Mouse (Mus musculus) testis, adult 2 months (tissue): Measurements from ENCODE around the gene Celsr2. TPM values are rescaled to one million over a fixed set of nuclear protein-coding genes. Genes with fewer than 3 reads are reported as not detected.

Experiments
- H3K27ac ChIP-seq: fragments of 200-500 bp; 2 replicates; pipeline ENCODE4 v1.5.1; 2012; ENCODE audit warnings: low read depth, low read length; ENCODE audit not compliant: control insufficient read depth, insufficient read depth
- H3K27me3 ChIP-seq: fragments of 200-500 bp; 2 replicates; pipeline ENCODE4 v1.6.1; 2012; ENCODE audit warnings: mild to moderate bottlenecking, low read length, moderate library complexity; ENCODE audit not compliant: control insufficient read depth, insufficient read depth
- H3K36me3 ChIP-seq: fragments of 200-500 bp; 2 replicates; pipeline ENCODE4 v1.6.1; 2012; ENCODE audit warnings: mild to moderate bottlenecking, low read length; ENCODE audit not compliant: control insufficient read depth, insufficient read depth
- H3K4me1 ChIP-seq: fragments of 200-500 bp; 2 replicates; pipeline ENCODE4 v1.6.1; 2012; ENCODE audit warnings: low read length; ENCODE audit not compliant: control insufficient read depth, insufficient read depth
- H3K4me3 ChIP-seq: fragments of 200-500 bp; 2 replicates; pipeline ENCODE4 v1.5.1; 2012; ENCODE audit warnings: low read depth, mild to moderate bottlenecking, low read length, moderate library complexity, mixed read lengths; ENCODE audit not compliant: control insufficient read depth
- CTCF ChIP-seq: fragments of 200-500 bp; IDR thresholded peaks from 2 replicates; pipeline ENCODE4 v1.5.1; 2012; ENCODE audit warnings: low read depth, mild to moderate bottlenecking, inconsistent platforms, low read length, moderate library complexity; ENCODE audit not compliant: control insufficient read depth, insufficient read depth, insufficient replicate concordance
- POLR2A ChIP-seq: fragments of 200-500 bp; IDR thresholded peaks from 2 replicates; pipeline ENCODE4 v1.6.1; 2012; ENCODE audit warnings: low read depth, mild to moderate bottlenecking, inconsistent platforms, low read length, moderate library complexity; ENCODE audit not compliant: control insufficient read depth
- polyA plus RNA-seq: library from polyadenylated mRNA; depleted of rRNA; stranded (reverse); fragments of >200 nt; gene quantifications from 2 replicates; pipeline ENCODE4 v1.2.3, GENCODE M21; 2012

Celsr2 gene
- polyA plus RNA-seq, 1 experiment = 17.7 TPM

- peak overlapping the region; percentile 93 for H3K4me3 ChIP-seq
- H3K36me3 ChIP-seq = no peaks in the 10 kb centered on the region
- TF ChIP-seq CTCF (no peak), POLR2A (no peak)
- no peaks in the 10 kb centered on the region for H3K27me3 ChIP-seq
- H3K4me1 ChIP-seq = peaks cover 8% of the 10 kb centered on the region
- H3K27ac ChIP-seq = peak overlapping the region; percentile 34; the same call in 1 of the 2 replicates
Measured at GRCm38 (mm10) chr3:108444029-108444428, 28.7 kb upstream of the Celsr2 start.

- Histone ChIP-seq H3K27me3 (no peaks in the 10 kb centered on the region), H3K36me3 (peaks cover 2% of the 10 kb centered on the region), H3K27ac (no peak overlapping the region), H3K4me1 (no peaks in the 10 kb centered on the region), H3K4me3 (no peak overlapping the region)
- TF ChIP-seq CTCF (no peak), POLR2A (no peak)
Measured at GRCm38 (mm10) chr3:108436380-108436714, 21.0 kb upstream of the Celsr2 start.

DNA sequence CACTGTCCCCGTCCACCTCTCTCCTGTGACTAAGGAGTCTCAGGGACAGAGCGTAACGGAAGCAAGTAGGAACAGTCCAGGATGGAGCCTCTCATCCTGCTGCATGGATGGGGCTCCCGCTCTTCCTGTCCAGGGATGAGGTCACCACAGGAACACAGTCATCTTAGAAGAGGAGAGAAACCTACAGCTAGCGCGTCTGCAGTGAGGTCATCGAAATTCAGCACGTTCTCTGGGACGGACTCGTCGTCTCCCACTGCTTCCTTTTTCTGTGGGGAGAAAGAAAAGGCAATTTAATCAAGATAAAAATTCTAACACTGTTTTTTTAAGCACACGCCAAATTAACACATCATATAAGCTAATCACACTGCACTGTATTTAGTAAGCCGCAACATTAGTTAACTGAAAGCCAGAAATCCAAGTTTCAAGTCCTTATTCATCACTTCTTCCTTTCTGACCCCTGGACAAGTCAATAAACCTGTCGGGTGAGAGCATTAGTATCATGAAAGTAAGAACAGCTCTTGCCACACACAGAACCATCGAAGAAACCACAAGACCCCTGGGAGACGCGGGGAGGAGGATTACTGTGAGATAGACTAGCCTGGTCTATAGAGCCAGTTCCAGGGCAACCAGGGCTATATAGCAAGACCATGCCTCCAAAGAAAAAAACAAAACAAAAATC is 20.5 kb upstream of the Celsr2 start:
- Histone ChIP-seq H3K36me3 (peaks cover 2% of the 10 kb centered on the region), H3K4me1 (no peaks in the 10 kb centered on the region)

DNA sequence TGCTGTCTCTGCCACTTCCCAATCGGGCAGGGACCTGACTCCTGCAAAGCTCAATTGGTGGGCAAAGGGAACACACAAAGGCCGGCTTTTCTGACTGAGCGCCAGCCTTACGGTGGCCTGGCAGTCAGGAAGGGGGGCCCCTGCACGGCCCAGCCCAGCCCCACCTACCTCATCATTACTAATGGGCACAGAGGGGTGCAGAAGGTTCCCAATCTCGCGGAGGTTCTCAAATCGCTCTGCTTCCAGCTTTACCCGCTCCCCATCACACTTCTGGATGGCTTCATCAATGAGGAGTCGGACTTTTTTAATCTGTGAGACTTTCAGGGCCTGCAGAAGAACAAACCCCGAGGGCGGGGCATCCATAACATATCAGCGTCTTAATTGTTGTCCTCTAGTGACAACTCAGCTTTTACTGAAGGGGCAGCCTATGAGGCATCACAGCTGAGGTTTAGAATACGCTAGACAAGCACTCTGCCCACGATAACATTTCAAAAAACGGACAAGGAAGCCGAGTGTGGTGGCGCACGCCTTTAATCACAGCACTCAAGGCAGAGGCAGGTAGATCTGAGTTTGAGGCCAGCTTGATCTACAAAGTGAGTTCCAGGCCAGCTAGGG is 18.6 kb upstream of the Celsr2 start:
- Histone ChIP-seq H3K27ac (no peak overlapping the region), H3K4me1 (no peaks in the 10 kb centered on the region)
- TF ChIP-seq POLR2A = no peak
- TF ChIP-seq CTCF = no peak

More for the DNA sequence above, 20.5 kb upstream of the Celsr2 start:
- Histone ChIP-seq H3K27ac (no peak overlapping the region), H3K27me3 (no peaks in the 10 kb centered on the region), H3K4me3 (no peak overlapping the region)
- TF ChIP-seq CTCF = no peak
- TF ChIP-seq POLR2A = no peak

GRCm38 (mm10) chr3:108433188-108433880 is 18.0 kb upstream of the Celsr2 start:
- H3K36me3 ChIP-seq = peaks cover 2% of the 10 kb centered on the region
- H3K27me3 ChIP-seq = no peaks in the 10 kb centered on the region
- H3K27ac ChIP-seq = no peak overlapping the region
- H3K4me1 ChIP-seq = no peaks in the 10 kb centered on the region
- no peak for TF ChIP-seq CTCF
- no peak for TF ChIP-seq POLR2A
- H3K4me3 ChIP-seq = no peak overlapping the region

More for the DNA sequence above, 18.6 kb upstream of the Celsr2 start:
- Histone ChIP-seq H3K4me3 (no peak overlapping the region), H3K27me3 (no peaks in the 10 kb centered on the region), H3K36me3 (peaks cover 2% of the 10 kb centered on the region)

- Histone ChIP-seq H3K4me1 (no peaks in the 10 kb centered on the region), H3K27ac (no peak overlapping the region), H3K27me3 (no peaks in the 10 kb centered on the region), H3K4me3 (no peak overlapping the region), H3K36me3 (peaks cover 2% of the 10 kb centered on the region)
- TF ChIP-seq POLR2A (no peak), CTCF (no peak)
Measured at GRCm38 (mm10) chr3:108432542-108433187, 17.3 kb upstream of the Celsr2 start.

DNA sequence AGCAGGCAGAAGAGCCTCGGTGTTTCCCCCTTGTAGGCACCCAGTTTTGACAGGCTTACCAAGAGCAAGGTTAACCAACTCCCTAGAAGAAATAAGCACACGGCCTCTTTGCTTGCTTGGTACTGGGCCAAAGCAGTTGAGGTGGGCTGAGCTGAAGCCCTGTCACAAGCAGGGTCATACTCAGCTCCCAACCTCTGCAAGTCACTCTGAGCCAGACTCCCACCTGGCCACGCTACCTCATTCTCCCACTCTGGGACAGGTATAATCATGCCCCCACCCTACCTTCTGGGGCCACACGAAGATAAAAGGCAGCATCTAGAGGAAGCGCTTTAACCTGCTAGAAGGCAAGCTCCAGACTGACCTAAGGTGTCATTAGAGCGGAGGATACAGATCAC is 10.3 kb upstream of the Celsr2 start:
- H3K4me1 ChIP-seq = peaks cover 5% of the 10 kb centered on the region
- no peaks in the 10 kb centered on the region for H3K27me3 ChIP-seq
- no peaks in the 10 kb centered on the region; the same call in 1 of the 2 replicates for H3K36me3 ChIP-seq
- H3K27ac ChIP-seq = no peak overlapping the region
- no peak overlapping the region for H3K4me3 ChIP-seq
- no peak for TF ChIP-seq CTCF
- no peak for TF ChIP-seq POLR2A
